Mouse (Mus musculus) duodenum, adult 2 months (tissue): ENCODE results near the gene Pot1a. TPM values are rescaled to one million over a fixed set of nuclear protein-coding genes. Genes with fewer than 3 reads are reported as not detected.

Experiments
- polyA plus RNA-seq: library from polyadenylated mRNA; depleted of rRNA; stranded (reverse); fragments of >200 nt; gene quantifications from 2 replicates; pipeline ENCODE4 v1.2.3, GENCODE M21; 2012; ENCODE audit warnings: low replicate concordance; rRNA removed

Pot1a gene
- polyA plus RNA-seq, result 0.62 and 0.65 TPM in 2 replicates

DNA sequence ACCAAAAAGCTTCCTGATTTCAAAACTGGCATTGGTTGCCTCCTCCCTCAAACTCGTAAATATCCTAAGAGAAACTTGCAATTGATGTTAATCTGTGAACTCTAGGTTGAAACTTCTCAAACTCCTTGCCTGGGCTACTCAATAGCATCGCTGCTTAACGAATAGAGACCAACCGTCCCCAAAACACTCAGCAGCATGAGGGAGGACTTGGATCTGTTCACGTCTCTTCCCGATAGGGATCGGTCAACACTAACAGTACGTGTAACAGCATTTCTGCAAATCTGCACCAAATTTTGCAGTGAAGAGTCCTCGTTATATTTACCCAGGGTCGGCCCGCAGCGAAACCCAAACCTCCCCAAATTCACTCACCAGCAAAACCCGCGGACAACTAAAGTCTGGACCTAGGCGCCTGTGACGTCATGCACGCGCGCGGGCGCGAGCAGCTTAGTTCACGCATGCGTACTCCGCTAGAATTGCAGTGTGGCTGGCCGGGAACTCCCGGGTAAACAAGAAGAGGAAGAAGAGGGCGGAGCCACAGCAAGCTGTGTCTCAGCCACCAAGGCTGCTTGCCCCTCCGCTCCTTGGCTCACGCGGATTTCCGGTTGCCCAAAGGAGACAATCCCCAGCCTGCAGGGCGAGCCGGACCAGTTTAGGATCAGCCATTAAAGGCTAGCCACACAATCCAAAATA is at the start of gene Pot1a:
Gene Pot1a, minus strand, starts transcription at position 441 of the 690 bp plus-strand sequence.

Other genes starting within 250 kb of the Pot1a start
- 0.01 and 0.07 TPM in 2 replicates for gene Gpr37, start 118.5 kb downstream of the Pot1a start, polyA plus RNA-seq